Mouse (Mus musculus) right cerebral cortex, postnatal 10 days (tissue): ENCODE data around the gene Dpf3.
A peak's percentile ranks its signal among the peaks of the same experiment; 100 is the strongest.

Experiments used
- DNase-seq, 2 experiments: peaks; one replicate each; pipeline ENCODE4 v3.0.0; 2021; ENCODE audit warnings: low spot score in 2 of 2

Gene Dpf3

GRCm38 (mm10) chr12:83470085-83470484, 17.4 kb downstream of the Dpf3 start:
- no peak for DNase-seq

- DNase-seq, result no peak
These were observed 20.7 kb downstream of the Dpf3 start for GRCm38 (mm10) chr12:83466508-83467430.

GRCm38 (mm10) chr12:83466053-83466452, 21.5 kb downstream of the Dpf3 start:
- DNase-seq, result no peak

- DNase-seq, result no peak
These were observed 27.2 kb downstream of the Dpf3 start for GRCm38 (mm10) chr12:83460272-83460671.

- DNase-seq, result no peak
These were observed 32.7 kb downstream of the Dpf3 start for GRCm38 (mm10) chr12:83454697-83455321.

- no peak for DNase-seq
These were observed 35.7 kb downstream of the Dpf3 start for GRCm38 (mm10) chr12:83451850-83452249.

GRCm38 (mm10) chr12:83450471-83450870, 37.0 kb downstream of the Dpf3 start:
- DNase-seq, result no peak

GRCm38 (mm10) chr12:83449202-83449601, 38.3 kb downstream of the Dpf3 start:
- DNase-seq, result no peak

- DNase-seq, result no peak
These were observed 41.9 kb downstream of the Dpf3 start for GRCm38 (mm10) chr12:83445587-83445986.

GRCm38 (mm10) chr12:83444448-83444847, 43.1 kb downstream of the Dpf3 start:
- DNase-seq, result peak in 1 of 2 experiments; percentile 38

- no peak for DNase-seq
These were observed 49.5 kb downstream of the Dpf3 start for GRCm38 (mm10) chr12:83438002-83438401.

GRCm38 (mm10) chr12:83433987-83434698, 53.4 kb downstream of the Dpf3 start:
- DNase-seq, result no peak

- DNase-seq, result no peak
These were observed 54.1 kb downstream of the Dpf3 start for GRCm38 (mm10) chr12:83433436-83433835.

- DNase-seq, result no peak
These were observed 57.3 kb downstream of the Dpf3 start for GRCm38 (mm10) chr12:83430207-83430606.

- DNase-seq, result no peak
These were observed 59.5 kb downstream of the Dpf3 start for GRCm38 (mm10) chr12:83428016-83428415.

- no peak for DNase-seq
These were observed 59.9 kb downstream of the Dpf3 start for GRCm38 (mm10) chr12:83427601-83428000.

GRCm38 (mm10) chr12:83426326-83426725, 61.2 kb downstream of the Dpf3 start:
- no peak for DNase-seq

- DNase-seq, result no peak
These were observed 61.8 kb downstream of the Dpf3 start for GRCm38 (mm10) chr12:83425736-83426135.

GRCm38 (mm10) chr12:83424720-83425444, 62.6 kb downstream of the Dpf3 start:
- peak; percentile 45 to 46 for DNase-seq

- no peak for DNase-seq
These were observed 63.3 kb downstream of the Dpf3 start for GRCm38 (mm10) chr12:83424086-83424719.

- DNase-seq, result no peak
These were observed 67.2 kb downstream of the Dpf3 start for GRCm38 (mm10) chr12:83420346-83420745.
